Mouse (Mus musculus) T-cell, adult 2 months (primary cell): ENCODE data around the gene Ctf2.
A peak's percentile ranks its signal among the peaks of the same experiment; 100 is the strongest.
"Not testable (repeated sequence)": the region's sequence is repeated elsewhere in the genome, so short reads cannot be mapped to it uniquely, and the experiment has no call there.

Experiments
- DNase-seq: peaks from one replicate; pipeline ENCODE4 v3.0.0; 2022; ENCODE audit warnings: low spot score

Ctf2 gene

GRCm38 (mm10) chr7:127712461-127713385 lies 19.2 kb downstream of the Ctf2 start, which contains the start of gene Ctf1:
Ctf1 (plus strand) TSS chr7:127712736.
- DNase-seq = peak; percentile 64

DNA sequence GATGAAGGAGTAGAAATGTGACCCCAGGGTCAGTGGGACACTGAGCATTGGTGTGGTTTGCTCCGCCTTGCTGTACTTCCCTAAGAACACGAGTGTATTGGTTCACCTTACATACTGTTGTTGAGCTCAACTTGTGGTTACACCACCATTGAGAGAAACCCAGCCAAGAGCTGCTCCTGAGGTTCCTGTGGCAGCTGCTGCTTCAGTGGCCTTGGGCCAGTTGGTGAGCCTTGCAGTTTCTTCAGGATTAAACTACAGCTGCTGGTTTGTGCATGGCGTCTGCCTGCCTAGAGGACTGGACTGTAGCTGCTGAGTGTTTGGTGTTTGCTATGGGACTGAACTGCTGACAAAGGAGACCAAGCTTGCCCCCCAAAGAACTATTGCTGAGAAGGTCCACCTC lies 20.5 kb downstream of the Ctf2 start:
- no peak for DNase-seq

- DNase-seq = no peak
These were observed 20.9 kb downstream of the Ctf2 start for GRCm38 (mm10) chr7:127711031-127711430.

GRCm38 (mm10) chr7:127709261-127709979 lies 22.5 kb downstream of the Ctf2 start:
- DNase-seq = no peak

DNA sequence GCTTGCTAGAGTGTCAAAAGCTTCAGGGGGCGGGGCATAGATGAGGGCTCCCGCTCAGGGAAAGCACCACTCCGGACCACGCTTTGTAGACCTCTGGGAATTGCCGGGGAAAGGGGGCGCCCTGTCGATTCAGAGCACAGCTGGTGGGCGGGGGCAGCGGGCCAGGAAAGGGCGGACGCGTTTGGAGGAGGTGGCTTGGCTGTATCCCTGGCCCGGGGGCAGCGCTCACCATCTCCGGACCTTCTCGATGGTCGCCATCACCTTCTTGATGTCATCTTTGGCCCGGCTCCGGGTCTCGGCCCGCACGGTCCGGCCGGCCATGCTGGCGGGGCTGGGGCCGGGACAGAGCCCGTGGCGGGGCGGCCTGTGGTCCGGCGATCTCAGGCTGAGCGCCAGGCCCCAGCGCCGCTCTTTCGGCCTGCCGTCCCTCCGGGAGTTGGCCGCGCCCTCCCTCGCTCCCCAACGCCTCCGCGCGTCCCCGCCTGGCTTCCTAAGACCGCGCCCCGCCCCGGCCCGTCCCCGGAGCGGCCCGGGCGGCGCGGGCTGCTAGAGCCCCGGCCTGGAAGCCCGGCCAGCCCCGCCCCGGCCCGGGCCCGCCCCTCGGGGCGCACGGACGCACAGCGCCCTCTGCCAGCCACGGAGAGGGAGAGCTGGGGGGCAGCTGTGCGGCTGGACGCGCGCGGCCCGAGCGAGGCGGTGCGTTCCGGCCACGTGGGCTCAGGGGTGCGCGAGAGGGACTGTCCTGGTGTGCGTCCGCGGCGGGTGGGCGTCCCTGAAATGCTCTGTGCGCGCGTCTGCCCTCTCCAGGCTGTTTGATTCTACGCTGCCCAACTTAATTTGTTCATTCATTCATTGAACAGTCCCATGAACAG lies 23.5 kb downstream of the Ctf2 start, which contains the start of gene Bcl7c:
Bcl7c (minus strand) TSS at position 727 of the 872 bp plus-strand sequence.
- DNase-seq = peak; percentile 69

DNA sequence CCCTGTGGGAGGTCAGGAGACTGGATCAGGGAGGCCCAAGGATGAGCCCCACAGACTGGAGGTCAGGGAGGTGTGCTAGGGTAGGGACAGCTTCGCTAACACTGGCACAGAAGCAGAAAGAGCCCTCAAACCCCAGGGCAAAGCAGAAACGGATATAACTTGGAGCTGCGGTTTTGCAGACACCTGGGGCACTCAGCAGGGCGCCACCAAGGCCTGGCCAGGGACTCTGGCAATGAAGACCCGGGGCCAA lies 24.1 kb downstream of the Ctf2 start:
- DNase-seq = no peak

DNA sequence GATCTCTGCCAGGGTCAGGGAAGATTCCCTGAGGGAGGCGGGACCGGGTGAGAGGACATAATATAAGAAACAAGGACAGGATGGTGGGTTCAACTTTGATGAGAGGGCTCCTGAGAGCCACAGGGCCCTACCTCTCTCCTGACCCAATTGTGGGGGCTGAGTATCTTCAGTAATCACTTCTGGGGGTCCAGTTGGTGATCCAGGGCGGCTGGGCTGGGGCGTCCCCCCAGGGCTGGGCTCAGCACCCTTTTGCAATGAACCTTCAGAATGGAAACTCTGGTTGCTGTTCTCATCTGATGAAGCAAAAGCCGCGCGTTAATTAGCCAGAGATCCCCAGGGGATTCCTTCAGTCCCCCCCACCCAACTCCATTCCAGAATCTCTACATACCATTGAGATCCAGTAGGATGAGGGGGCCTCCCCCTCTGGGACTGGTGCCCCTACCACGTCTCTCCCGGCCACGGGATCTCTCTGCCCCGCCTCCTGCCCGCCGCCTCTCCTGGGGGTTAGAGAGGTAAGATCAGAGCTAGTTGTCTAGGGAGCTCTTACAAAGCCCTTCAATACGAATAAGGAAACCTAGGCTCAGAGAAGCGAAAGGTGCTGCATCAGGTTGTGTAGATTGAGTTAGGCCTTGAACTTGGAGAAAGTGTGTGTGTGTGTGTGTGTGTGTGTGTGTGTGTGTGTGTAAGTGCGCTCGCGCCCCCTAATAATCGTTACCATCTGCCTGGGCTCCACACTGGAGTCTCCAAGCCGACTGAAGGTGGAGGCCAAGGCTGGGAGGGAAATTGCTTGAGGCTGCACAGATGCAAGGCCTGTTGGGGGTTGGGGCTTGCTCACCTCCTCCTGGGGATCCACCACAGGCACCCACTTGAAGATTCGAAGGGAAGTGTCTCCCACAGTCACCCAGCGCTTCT lies 24.7 kb downstream of the Ctf2 start:
- no peak for DNase-seq

DNA sequence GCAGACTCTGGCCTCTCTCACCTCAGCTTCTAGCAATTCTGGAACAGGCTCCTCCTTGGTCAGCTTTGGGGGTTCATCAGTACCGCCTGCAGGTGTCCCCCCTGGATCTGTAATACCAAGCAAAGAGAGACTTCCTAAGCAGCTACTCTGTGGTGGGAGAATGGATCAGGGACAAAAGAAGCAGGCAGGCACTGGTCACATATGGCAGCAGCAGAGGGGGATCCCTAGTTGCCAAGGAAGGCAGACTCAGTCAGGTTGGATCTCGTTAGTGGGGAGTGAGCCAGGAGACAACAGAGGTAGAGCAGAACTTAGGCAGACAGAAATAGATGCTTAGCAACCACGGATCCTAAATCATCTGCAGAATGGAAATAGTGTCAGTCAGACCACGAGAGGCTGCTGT lies 26.3 kb downstream of the Ctf2 start:
- no peak for DNase-seq

GRCm38 (mm10) chr7:127704598-127704997 lies 27.4 kb downstream of the Ctf2 start:
- no peak for DNase-seq

DNA sequence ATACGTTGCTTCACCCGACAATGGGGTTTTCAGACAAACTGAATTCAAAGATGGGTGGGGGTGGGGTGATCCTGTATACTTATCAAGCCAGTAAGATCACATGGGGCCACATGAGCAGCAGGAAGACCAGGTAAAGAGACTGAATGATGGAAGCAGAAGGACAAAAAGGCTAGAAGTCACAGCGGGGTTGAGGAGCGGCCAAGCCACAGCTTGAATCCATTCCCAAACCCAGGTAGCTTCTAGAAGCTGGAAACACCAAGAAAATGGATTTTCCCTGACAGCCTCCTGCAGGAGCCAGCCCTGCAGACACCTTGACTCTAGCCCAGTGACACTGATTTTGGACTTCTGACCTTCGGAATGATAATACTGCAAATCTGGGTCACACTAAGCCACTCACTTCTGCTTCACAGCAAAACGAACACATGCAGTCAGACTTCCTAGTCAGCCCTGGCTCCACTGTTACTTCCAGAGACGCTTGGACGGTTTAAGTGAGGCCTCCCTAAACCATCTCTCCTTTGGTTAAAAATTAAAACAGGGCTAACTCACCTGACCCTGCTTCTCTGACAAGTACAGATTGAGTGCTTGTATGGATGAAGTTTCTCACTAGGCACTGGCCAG lies 28.3 kb downstream of the Ctf2 start:
- DNase-seq = no peak

DNA sequence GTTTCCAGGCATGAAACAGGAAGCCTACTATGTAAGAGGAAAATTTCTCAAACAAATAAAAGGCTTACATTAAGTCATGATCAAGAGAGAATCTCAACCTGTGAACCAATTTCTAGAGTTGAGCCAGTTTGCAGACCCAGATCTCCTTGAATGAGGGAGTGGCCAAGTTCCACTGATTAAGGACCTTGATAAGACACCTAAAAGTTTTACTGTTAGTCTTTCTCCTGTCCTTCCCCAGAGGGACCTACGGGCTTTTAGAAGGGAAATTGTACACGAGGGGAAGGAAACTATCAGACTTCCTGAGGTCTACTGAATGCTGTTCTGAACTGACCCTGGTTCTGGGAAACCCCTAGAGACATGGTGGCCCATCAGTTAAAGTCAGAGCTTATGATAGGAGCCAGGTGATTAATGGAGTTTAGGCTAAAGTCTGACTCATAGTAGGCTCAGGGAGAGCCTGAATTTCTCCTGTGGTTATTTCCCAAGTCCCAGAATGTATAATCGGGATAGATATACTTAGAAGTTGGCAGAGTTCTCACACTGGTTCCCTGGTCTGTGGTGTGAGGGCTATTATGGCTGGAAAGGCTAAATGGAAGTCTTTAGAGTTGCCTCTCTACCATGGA lies 31.1 kb downstream of the Ctf2 start:
- DNase-seq = no peak

DNA sequence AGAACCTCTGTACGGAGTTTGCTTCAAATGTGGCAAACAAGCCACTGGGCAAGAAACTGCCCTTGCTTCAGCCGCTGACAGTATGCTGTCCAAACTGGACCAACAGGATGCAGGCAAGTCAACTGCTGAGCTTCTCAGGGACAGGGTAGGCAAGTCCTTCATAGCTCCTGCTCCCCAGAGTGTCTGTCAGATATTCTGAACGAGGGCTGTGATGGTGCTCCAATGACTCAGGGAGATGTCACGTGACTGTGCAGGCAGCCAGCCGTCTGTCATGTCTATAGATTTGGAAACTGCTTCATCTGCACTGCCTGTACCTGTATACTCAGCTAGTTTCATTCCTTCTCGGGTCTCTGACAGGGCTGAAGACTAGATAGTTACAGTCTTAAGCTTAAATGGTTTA lies 33.0 kb downstream of the Ctf2 start:
- DNase-seq = no peak

DNA sequence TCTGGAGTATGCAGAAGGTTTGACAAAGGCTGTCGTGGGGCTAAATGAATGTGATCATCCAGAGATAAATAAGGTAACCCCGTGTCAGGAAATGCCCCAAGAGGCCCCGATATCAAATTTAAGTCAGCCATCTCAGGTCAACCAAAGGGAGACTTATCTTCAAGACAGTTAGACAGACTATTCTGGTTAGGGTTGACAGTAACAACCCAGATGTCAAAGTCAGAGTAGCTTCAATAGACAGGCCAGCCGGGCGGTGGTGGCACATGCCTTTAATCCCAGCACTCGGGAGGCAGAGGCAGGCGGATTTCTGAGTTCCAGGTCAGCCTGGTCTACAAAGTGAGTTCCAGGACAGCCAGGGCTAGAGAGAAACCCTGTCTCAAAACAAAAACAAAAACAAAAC lies 38.2 kb downstream of the Ctf2 start:
- not testable (repeated sequence) for DNase-seq

- DNase-seq = no peak
These were observed 38.7 kb downstream of the Ctf2 start for GRCm38 (mm10) chr7:127693290-127693689.

- DNase-seq = no peak
These were observed 40.6 kb downstream of the Ctf2 start for GRCm38 (mm10) chr7:127691221-127691989.

DNA sequence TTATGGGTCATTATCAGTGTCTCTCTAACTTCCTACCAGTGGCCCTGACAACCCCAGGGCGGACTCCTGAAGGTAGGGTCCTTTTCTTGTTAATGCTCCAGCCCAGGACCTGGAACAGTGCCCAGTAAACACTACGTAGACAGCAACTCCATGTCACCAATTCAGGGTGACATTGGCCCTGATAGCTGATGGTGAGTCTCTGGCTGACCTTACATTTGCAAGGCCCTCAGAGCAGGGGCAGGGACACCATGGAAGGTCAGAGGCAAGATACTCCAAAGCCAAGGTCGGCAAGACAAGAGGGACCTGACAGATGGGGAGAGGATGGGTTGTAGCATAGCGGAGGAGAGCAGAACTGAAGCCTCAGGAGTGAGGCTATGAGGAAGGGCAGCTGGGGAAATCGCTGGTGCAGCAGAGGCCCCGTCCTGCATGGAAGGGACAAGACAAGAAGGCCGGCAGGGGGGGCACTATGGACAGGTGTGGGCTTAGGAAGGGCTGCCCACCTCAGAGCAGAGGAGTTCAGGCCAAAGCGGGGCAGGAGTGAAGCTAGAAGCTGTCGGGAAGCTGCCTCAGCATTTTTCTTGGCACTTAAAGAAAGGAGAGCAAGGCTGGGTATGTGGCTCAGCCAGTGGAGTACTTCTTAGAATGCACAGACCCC lies 42.2 kb downstream of the Ctf2 start:
- no peak for DNase-seq

DNA sequence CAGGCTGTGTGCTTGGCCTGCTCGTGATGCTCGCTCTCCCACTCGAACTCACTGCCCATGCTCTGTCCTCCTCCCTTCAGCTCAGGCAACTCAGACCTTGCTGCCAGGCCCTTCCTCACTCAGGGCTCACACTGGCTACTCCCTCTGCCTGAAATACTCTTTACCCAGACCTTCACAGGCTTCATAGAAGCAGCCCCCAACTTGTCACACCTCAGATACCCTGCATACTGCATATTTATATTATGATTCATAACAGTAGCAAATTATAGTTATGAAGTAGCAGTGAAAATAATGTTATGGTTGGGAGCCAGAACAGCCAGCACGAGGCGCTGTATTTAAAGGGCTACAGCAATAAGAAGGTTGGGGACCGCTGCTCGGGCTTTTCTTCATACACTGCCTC lies 43.0 kb downstream of the Ctf2 start:
- DNase-seq = no peak

DNA sequence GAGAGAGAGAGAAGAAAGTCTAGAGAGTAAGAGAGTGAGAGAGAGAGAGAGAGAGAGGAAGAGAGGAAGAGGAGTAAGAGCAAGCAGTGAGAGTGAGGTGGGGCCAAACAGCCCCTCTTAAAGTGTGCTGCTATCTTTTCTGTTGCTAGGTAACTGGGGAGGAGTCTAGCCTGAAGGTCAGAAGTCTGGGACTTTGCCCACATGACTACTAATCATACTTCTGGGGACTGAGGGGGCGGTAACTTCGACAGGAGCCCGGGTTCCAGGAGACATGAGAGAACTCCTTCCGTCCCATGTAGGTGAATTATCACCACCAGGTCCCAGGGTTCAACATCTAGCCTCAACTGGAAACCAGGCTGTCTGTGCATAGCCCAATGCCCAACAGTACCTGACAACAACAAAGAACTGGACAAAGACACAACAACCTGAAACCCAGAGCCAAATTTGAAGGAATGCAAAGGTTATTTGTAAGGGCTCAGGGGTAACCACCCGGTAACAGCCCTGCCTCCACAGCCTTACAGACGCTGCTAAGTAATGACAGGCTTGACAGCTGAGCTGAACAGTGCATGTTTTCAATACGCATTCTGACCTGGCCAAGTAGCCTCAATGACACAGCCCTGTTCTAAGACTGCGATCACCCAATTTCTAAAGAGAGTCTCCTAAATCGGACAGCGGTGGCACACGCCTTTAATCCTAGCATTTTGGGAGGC lies 45.1 kb downstream of the Ctf2 start:
- no peak for DNase-seq
